Mouse (Mus musculus) forebrain, embryonic 12.5 days (tissue): ENCODE measurements at regions not wholly inside any gene's neighbourhood (a gene's known extent, or its start where the extent isn't known, plus 50 kb on each side); places are given as distances from the start of the nearest gene placed in this dataset.
A peak's percentile ranks its signal among the peaks of the same experiment; 100 is the strongest.

ENCODE experiments used
- ATAC-seq: fragments of 200-750 bp; cut with Nextera tagmentation; 2 replicates; pipeline ENCODE4 v1.8.0; 2017; ENCODE audit warnings: moderate TSS enrichment; ENCODE audit not compliant: low FRiP score
- H3K27ac ChIP-seq: fragments of 300-500 bp; sonication (generic); 2 replicates; pipeline ENCODE4 v1.5.1; 2016; ENCODE audit warnings: mild to moderate bottlenecking
- H3K27me3 ChIP-seq: fragments of 300-500 bp; sonication (generic); 2 replicates; pipeline ENCODE4 v1.6.1; 2016; ENCODE audit warnings: mild to moderate bottlenecking
- H3K36me3 ChIP-seq: fragments of 300-500 bp; sonication (generic); replicated peaks from 2 replicates; pipeline ENCODE4 v1.6.1; 2016; ENCODE audit warnings: mild to moderate bottlenecking
- H3K4me1 ChIP-seq: fragments of 300-500 bp; sonication (generic); 2 replicates; pipeline ENCODE4 v1.6.1; 2016
- H3K4me2 ChIP-seq: fragments of 300-500 bp; sonication (generic); 2 replicates; pipeline ENCODE4 v1.6.1; 2016; ENCODE audit warnings: mild to moderate bottlenecking, moderate library complexity
- H3K4me3 ChIP-seq: fragments of 300-500 bp; sonication (generic); replicated peaks from 2 replicates; pipeline ENCODE4 v1.5.1; 2016; ENCODE audit warnings: mild to moderate bottlenecking
- H3K9ac ChIP-seq: fragments of 300-500 bp; sonication (generic); 2 replicates; pipeline ENCODE4 v1.6.1; 2016; ENCODE audit warnings: mild to moderate bottlenecking
- H3K9me3 ChIP-seq: fragments of 300-500 bp; sonication (generic); 2 replicates; pipeline ENCODE4 v1.6.1; 2016
- WGBS: fragments of 180-500 bp; shearing (Covaris S2); methylation state at CpG from one replicate; pipeline ENCODE4 v1.1.7; 2016; 5-methylcytosine and 5-hydroxymethylcytosine counted together

- WGBS = 86% methylated on average over 2 of the region's 2 CpGs
- no peaks in the 10 kb centered on the region for H3K27me3 ChIP-seq
Measured at GRCm38 (mm10) chr6:73401059-73401458, 68.4 kb downstream of the 4931417E11Rik start.

GRCm38 (mm10) chr6:73389301-73389700 lies 80.2 kb downstream of the 4931417E11Rik start:
- H3K4me3 ChIP-seq = no peak overlapping the region
- no peaks in the 10 kb centered on the region for H3K9me3 ChIP-seq
- H3K36me3 ChIP-seq = no peaks in the 10 kb centered on the region
- 76% methylated on average over 6 of the region's 6 CpGs for WGBS
- H3K4me1 ChIP-seq = no peaks in the 10 kb centered on the region
- H3K27ac ChIP-seq = no peak overlapping the region
- no peaks in the 10 kb centered on the region for H3K27me3 ChIP-seq
- no peak overlapping the region for H3K4me2 ChIP-seq
- H3K9ac ChIP-seq = no peak overlapping the region
- no peak for ATAC-seq

More at GRCm38 (mm10) chr6:73401059-73401458, 68.4 kb downstream of the 4931417E11Rik start:
- Histone ChIP-seq H3K27ac (no peak overlapping the region), H3K4me3 (no peak overlapping the region), H3K9ac (no peak overlapping the region), H3K36me3 (no peaks in the 10 kb centered on the region), H3K4me1 (no peaks in the 10 kb centered on the region), H3K9me3 (no peaks in the 10 kb centered on the region), H3K4me2 (no peak overlapping the region)
- ATAC-seq = no peak

- Histone ChIP-seq H3K9me3 (no peaks in the 10 kb centered on the region), H3K36me3 (no peaks in the 10 kb centered on the region), H3K9ac (no peak overlapping the region), H3K27me3 (no peaks in the 10 kb centered on the region), H3K4me3 (no peak overlapping the region), H3K27ac (no peak overlapping the region), H3K4me1 (no peaks in the 10 kb centered on the region), H3K4me2 (no peak overlapping the region)
- 92% methylated on average over 3 of the region's 3 CpGs for WGBS
- ATAC-seq = no peak
Measured at GRCm38 (mm10) chr6:73386261-73386660, 83.2 kb downstream of the 4931417E11Rik start.

GRCm38 (mm10) chr6:73379825-73380224 lies 89.6 kb downstream of the 4931417E11Rik start:
- Histone ChIP-seq H3K36me3 (no peaks in the 10 kb centered on the region), H3K4me3 (no peak overlapping the region), H3K4me1 (no peaks in the 10 kb centered on the region), H3K27ac (no peak overlapping the region), H3K4me2 (no peak overlapping the region), H3K9ac (no peak overlapping the region), H3K27me3 (no peaks in the 10 kb centered on the region), H3K9me3 (0 out of 2 replicates have a peak, but pooled peaks cover 5% of the 10 kb centered on the region)
- no peak for ATAC-seq
- WGBS = 86% methylated on average over 5 of the region's 5 CpGs

- no peaks in the 10 kb centered on the region for H3K36me3 ChIP-seq
- H3K27ac ChIP-seq = no peak overlapping the region
- ATAC-seq = no peak
- no peak overlapping the region for H3K4me2 ChIP-seq
- no peak overlapping the region for H3K4me3 ChIP-seq
- no peaks in the 10 kb centered on the region for H3K4me1 ChIP-seq
- WGBS = 80% methylated on average over 8 of the region's 8 CpGs
- no peaks in the 10 kb centered on the region for H3K27me3 ChIP-seq
- 0 out of 2 replicates have a peak, but pooled peaks cover 5% of the 10 kb centered on the region for H3K9me3 ChIP-seq
- H3K9ac ChIP-seq = no peak overlapping the region
Measured at GRCm38 (mm10) chr6:73377884-73378283, 91.6 kb downstream of the 4931417E11Rik start.

- Histone ChIP-seq H3K9ac (no peak overlapping the region), H3K4me3 (no peak overlapping the region), H3K4me2 (no peak overlapping the region), H3K36me3 (no peaks in the 10 kb centered on the region), H3K27ac (no peak overlapping the region), H3K4me1 (no peaks in the 10 kb centered on the region), H3K27me3 (no peaks in the 10 kb centered on the region), H3K9me3 (0 out of 2 replicates have a peak, but pooled peaks cover 5% of the 10 kb centered on the region)
- no peak for ATAC-seq
- WGBS = 97% methylated on average over 11 of the region's 11 CpGs
Measured at GRCm38 (mm10) chr6:73376291-73376690, 93.2 kb downstream of the 4931417E11Rik start.

GRCm38 (mm10) chr6:73372901-73373300 lies 96.6 kb downstream of the 4931417E11Rik start:
- no peak overlapping the region for H3K4me2 ChIP-seq
- H3K4me1 ChIP-seq = peaks cover 10% of the 10 kb centered on the region
- 0 out of 2 replicates have a peak, but pooled peaks cover 5% of the 10 kb centered on the region for H3K9me3 ChIP-seq
- no peak overlapping the region for H3K9ac ChIP-seq
- H3K27me3 ChIP-seq = 0 out of 2 replicates have a peak, but pooled peaks cover 4% of the 10 kb centered on the region
- WGBS = 75% methylated on average over 5 of the region's 5 CpGs
- H3K4me3 ChIP-seq = no peak overlapping the region
- H3K27ac ChIP-seq = no peak overlapping the region
- ATAC-seq = no peak
- H3K36me3 ChIP-seq = no peaks in the 10 kb centered on the region

GRCm38 (mm10) chr6:73371866-73372265 lies 97.6 kb downstream of the 4931417E11Rik start:
- H3K27ac ChIP-seq = no peak overlapping the region
- H3K36me3 ChIP-seq = no peaks in the 10 kb centered on the region
- no peak overlapping the region for H3K4me3 ChIP-seq
- H3K4me2 ChIP-seq = no peak overlapping the region
- H3K9me3 ChIP-seq = 0 out of 2 replicates have a peak, but pooled peaks cover 5% of the 10 kb centered on the region
- H3K9ac ChIP-seq = no peak overlapping the region
- H3K4me1 ChIP-seq = peaks cover 10% of the 10 kb centered on the region
- peaks cover 5% of the 10 kb centered on the region; the same call in 1 of the 2 replicates for H3K27me3 ChIP-seq
- ATAC-seq = no peak
- 93% methylated on average over 5 of the region's 5 CpGs for WGBS

- Histone ChIP-seq H3K27ac (no peak overlapping the region), H3K27me3 (peaks cover 11% of the 10 kb centered on the region; the same call in 1 of the 2 replicates), H3K4me2 (no peak overlapping the region), H3K4me1 (peaks cover 10% of the 10 kb centered on the region), H3K4me3 (no peak overlapping the region), H3K9me3 (no peaks in the 10 kb centered on the region), H3K36me3 (no peaks in the 10 kb centered on the region), H3K9ac (no peak overlapping the region)
- no peak for ATAC-seq
- 95% methylated on average over 4 of the region's 4 CpGs for WGBS
Measured at GRCm38 (mm10) chr6:73370901-73371300, 98.6 kb downstream of the 4931417E11Rik start.

- Histone ChIP-seq H3K27ac (no peak overlapping the region), H3K36me3 (no peaks in the 10 kb centered on the region), H3K9ac (no peak overlapping the region), H3K4me1 (peaks cover 10% of the 10 kb centered on the region), H3K27me3 (peaks cover 11% of the 10 kb centered on the region; the same call in 1 of the 2 replicates), H3K4me2 (peak overlapping the region; percentile 38), H3K9me3 (no peaks in the 10 kb centered on the region), H3K4me3 (no peak overlapping the region)
- peak; percentile 21; the same call in 1 of the 2 replicates for ATAC-seq
- 21% methylated on average over 6 of the region's 6 CpGs for WGBS
Measured at GRCm38 (mm10) chr6:73368836-73369141, 100.7 kb downstream of the 4931417E11Rik start.

- 0 out of 2 replicates have a peak overlapping the region, but pooled peaks have one; percentile 16 for H3K4me3 ChIP-seq
- H3K9me3 ChIP-seq = no peaks in the 10 kb centered on the region
- WGBS = 10% methylated on average over 21 of the region's 21 CpGs
Measured at GRCm38 (mm10) chr6:73368047-73368835, 101.2 kb downstream of the 4931417E11Rik start.

GRCm38 (mm10) chr6:73367616-73368015 lies 101.9 kb downstream of the 4931417E11Rik start:
- no peaks in the 10 kb centered on the region for H3K36me3 ChIP-seq
- no peak overlapping the region for H3K4me3 ChIP-seq
- no peak overlapping the region for H3K9ac ChIP-seq
- peak overlapping the region; percentile 38; the same call in 1 of the 2 replicates for H3K4me2 ChIP-seq
- H3K27ac ChIP-seq = no peak overlapping the region
- WGBS = 5% methylated on average over 5 of the region's 5 CpGs
- peaks cover 11% of the 10 kb centered on the region; the same call in 1 of the 2 replicates for H3K27me3 ChIP-seq
- no peaks in the 10 kb centered on the region for H3K9me3 ChIP-seq
- H3K4me1 ChIP-seq = peaks cover 10% of the 10 kb centered on the region
- peak; percentile 76 for ATAC-seq

More at GRCm38 (mm10) chr6:73368047-73368835, 101.2 kb downstream of the 4931417E11Rik start:
- H3K27ac ChIP-seq = no peak overlapping the region
- peaks cover 11% of the 10 kb centered on the region; the same call in 1 of the 2 replicates for H3K27me3 ChIP-seq
- no peaks in the 10 kb centered on the region for H3K36me3 ChIP-seq
- H3K4me1 ChIP-seq = peaks cover 10% of the 10 kb centered on the region
- peak overlapping the region; percentile 38 for H3K4me2 ChIP-seq
- ATAC-seq = peak; percentile 73; the same call in 1 of the 2 replicates
- H3K9ac ChIP-seq = no peak overlapping the region
